Mouse (Mus musculus): ENCODE data around the gene Slc25a43.

DNA sequence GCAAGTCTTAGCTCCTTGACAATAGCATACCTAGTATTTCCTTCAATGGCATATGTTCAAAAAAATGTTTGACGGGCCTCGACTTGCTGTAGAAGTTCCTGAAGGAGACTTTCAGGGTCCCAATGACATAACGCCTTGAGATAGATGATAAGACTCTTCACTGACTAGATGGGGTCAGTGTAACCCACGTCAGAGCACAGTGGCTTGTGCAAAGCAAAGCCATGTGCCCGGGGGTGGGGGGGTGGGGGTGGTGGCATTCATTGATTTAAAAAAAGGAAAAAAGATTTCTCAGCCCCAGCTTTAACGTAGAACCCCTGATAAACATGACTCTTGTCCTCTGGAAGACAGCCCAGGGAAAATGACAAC, 64.8 kb downstream of the Slc25a43 start:
- TF ChIP-seq GATA1 (IDR thresholded peaks at IDR 0.05; ENCODE audit: low read length) = no peak
- TF ChIP-seq TAL1 (IDR thresholded peaks at IDR 0.05; ENCODE audit: low read length) = no peak

Measured in erythroblast, embryonic 14.5 days (primary cell).